Mouse (Mus musculus) layer of hippocampus, adult 2 months (tissue): ENCODE data around the gene Tln1. TPM values are rescaled to one million over a fixed set of nuclear protein-coding genes. Genes with fewer than 3 reads are reported as not detected.
"Not testable (repeated sequence)": the region's sequence is repeated elsewhere in the genome, so short reads cannot be mapped to it uniquely, and the experiment has no call there.

Experiments used
- DNase-seq, 2 experiments: peaks; one replicate each; pipeline ENCODE4 v3.0.0; 2022; ENCODE audit warnings: low spot score in 2 of 2
- H3K27ac ChIP-seq: fragments of 200-600 bp; 2 replicates; pipeline ENCODE4 v1.8.1; 2022
- H3K4me3 ChIP-seq: fragments of 200-600 bp; 2 replicates; pipeline ENCODE4 v1.8.1; 2022; ENCODE audit warnings: mild to moderate bottlenecking
- CTCF ChIP-seq: fragments of 200-600 bp; conservative IDR thresholded peaks from 2 replicates; pipeline ENCODE4 v1.8.1; 2022; ENCODE audit warnings: antibody characterized with exemption, mild to moderate bottlenecking, moderate library complexity
- total RNA-seq, 2 experiments: library from RNA; stranded (reverse); gene quantifications; 2 replicates each; pipeline ENCODE4 v1.2.3; 2021

Gene Tln1
- total RNA-seq, 2 experiments from 2014 or later: 36.4 to 42.9 TPM

DNA sequence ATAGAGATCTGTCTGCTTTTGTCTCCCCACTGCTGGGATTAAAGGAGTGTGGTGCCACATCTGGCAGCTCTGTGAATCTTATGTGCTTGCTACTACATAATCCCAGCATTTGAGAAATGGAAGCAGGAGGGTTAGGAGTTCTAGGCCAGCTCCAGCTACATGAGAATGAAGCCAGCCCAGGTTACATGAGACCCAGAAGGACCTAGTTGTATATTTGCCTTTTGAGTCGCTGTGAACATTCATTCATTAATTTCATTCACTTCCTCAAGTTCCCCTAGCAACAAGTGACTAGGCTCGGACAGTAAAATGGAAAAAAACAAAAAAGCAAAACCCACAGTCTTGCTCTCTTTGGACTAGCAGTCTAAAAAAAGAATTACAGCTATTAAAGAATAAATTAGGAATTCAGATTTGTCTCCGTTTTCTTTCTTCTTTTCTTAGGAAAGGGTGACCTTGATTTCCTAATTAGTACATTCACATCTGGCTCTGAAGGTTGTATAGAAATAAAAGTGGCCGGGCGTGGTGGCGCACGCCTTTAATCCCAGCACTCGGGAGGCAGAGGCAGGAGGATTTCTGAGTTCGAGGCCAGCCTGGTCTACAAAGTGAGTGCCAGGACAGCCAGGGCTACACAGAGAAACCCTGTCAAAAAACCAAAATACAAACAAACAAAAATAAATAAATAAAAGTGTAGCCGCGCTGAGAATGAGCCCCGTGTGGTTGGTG is 70.2 kb downstream of the Tln1 start:
- H3K4me3 ChIP-seq: peak overlapping the region; percentile 9
- H3K27ac ChIP-seq: peak overlapping the region; percentile 39; the same call in 1 of the 2 replicates
- TF ChIP-seq CTCF: no peak; the same call in 1 of the 2 replicates
- no peak for DNase-seq

DNA sequence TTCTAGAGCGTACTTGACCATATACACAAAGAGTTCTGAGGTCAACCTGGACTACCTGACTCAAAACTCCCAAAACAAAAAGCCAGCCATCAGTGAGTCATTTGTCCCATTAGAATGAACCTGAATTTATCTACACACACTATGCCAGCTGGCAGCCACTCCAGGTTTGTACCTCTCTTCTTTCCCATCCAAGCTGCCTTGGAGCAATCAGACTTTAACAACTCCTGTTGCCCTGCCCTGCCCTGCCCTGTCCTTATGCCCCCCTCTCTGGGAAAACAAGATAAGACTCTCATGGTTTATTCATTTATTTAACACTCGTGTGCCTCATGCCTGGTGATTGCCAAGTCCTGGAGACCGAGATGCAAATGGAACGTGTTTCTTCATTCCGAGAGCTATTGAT is 71.7 kb downstream of the Tln1 start:
- no peak for TF ChIP-seq CTCF
- Histone ChIP-seq H3K27ac (no peak overlapping the region), H3K4me3 (no peak overlapping the region)
- DNase-seq: no peak

DNA sequence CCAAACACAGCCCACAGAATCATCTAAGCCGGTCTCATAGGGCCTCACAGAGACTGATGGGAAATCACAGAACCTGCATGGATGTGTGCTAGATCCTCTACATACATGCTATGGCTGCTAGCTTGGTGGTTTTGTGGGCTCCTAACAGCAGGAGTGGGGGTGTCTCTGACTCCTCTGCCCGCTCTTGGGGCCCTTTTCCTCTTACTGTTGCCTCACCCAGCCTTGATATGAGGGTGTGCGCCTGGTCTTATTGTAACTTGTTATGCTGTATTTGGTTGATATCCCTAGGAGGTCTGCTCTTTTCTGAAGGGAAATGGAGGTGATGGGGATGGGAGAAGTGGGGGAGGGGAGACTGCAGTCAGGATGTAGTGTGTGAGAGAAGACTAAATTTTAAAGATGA is 72.9 kb downstream of the Tln1 start:
- Histone ChIP-seq H3K27ac (no peak overlapping the region), H3K4me3 (no peak overlapping the region)
- no peak for DNase-seq
- no peak for TF ChIP-seq CTCF

DNA sequence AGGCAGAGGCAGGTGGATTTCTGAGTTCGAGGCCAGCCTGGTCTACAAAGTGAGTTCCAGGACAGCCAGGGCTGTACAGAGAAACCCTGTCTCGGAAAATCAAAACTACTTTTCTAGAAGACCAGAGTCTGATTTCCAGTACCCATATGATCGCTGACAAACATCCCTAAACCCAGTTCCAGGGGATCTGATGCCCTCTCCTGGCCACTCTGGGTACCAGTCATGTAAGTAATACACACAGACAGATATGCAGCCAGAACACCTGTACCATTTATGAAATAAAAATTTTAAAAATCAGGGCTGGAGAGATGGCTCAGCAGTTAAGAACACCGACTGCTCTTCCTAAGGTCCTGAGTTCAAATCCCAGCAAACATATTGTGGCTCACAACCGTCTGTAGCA is 76.8 kb downstream of the Tln1 start:
- not testable (repeated sequence) for DNase-seq, H3K27ac ChIP-seq, H3K4me3 ChIP-seq
- peak; percentile 14; the same call in 1 of the 2 replicates for TF ChIP-seq CTCF

DNA sequence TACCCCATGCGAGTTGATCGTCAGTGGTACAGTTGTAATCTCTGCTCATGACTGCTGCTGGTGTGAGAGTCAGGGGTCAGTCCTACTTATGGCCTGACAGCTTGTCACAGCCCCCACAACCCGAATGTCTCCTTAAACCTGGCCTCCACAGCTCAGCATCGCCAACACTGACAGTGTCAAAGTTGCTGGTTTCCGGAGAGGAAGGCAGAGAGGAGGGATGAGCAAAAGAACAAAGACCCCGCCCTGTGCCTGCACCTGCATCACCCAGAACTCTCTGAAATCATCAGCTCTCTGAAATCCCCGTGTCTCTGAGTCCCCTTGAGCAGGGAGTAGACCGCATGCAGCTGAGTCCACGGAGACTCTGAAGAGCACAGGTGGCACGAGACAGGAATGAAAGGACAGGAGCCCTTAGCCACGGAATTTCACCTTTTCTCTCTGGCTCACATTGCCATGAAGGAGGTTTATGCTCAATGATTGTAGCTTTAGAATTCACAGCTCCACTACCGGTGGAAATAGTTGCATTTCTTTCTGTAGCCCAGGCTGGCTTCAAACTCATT is 78.9 kb downstream of the Tln1 start, which contains the start of gene Sit1:
Sit1 (minus strand) TSS at position 200 of the 557 bp plus-strand sequence.
- no peak for DNase-seq
- H3K4me3 ChIP-seq: no peak within 1 kb of the TSS
- TF ChIP-seq CTCF: no peak
- H3K27ac ChIP-seq: no peak within 1 kb of the TSS

DNA sequence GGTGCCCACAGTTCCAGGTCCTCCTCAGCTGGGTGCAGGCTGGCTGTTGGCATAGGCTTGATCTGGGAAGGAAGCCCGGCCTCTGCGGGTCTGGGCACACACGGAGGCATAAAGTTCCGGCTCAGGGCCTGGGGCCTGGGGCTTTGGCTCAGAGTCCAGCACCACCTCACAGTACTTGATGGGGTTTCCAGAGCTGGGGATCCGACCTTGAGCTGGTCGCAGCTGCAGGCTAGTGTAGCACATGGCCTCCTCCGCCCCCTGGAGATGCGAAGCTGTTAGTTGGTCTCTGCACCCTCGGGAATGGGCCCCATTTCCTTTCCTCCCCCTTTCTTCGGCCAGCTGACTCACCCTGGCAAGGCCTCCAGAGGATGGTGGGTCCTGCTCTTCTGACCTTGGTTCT is 79.9 kb downstream of the Tln1 start:
- Histone ChIP-seq H3K27ac (no peak overlapping the region), H3K4me3 (no peak overlapping the region)
- DNase-seq: no peak
- no peak for TF ChIP-seq CTCF

DNA sequence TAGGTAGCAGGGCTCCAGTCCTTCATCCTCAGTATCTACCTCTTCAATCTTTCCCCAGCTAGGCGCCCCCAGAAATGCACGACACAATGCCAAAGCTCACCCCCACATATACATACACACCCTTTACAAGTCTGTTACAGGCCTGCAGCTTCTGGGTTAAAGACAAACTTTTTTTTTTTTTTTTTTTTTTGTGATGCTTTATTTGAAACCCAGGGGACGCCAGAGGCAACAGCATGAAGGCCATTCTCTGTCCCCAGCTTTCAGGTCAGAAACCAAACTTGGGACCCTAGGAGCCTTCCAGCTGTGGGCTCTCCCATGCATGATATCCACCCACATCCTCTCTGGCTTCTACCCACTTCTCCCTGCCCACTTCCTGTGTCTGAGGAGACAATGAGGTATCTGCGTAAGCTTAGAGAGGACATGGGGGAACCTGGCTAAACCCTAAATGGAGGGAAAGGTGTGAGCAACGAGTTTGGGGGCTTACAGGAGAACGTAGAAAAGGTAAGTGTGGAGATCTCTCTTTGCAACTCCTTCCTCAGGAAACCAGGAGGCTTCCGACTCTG is 80.5 kb downstream of the Tln1 start:
- no peak for DNase-seq
- no peak for TF ChIP-seq CTCF
- Histone ChIP-seq H3K27ac (no peak overlapping the region), H3K4me3 (no peak overlapping the region)

Other genes starting within 250 kb of the Tln1 start
- 100 to 1,000 TPM; 117 to 120 TPM for gene Rusc2, start 180.7 kb downstream of the Tln1 start, total RNA-seq
- gene Fam166b, start 133.6 kb downstream of the Tln1 start, total RNA-seq: 1 to 10 TPM in 1 of 2 experiments, under 1 TPM in 1; 0.98 to 1.9 TPM
- 10 to 100 TPM; 79.9 to 86.0 TPM for gene Tesk1, start 120.8 kb downstream of the Tln1 start, total RNA-seq
- not detected for gene Cd72, start 108.1 kb downstream of the Tln1 start, total RNA-seq
- gene Sit1, start 79.0 kb downstream of the Tln1 start, total RNA-seq: not detected
- 10 to 100 TPM; 27.6 to 29.0 TPM for gene Ccdc107, start 69.8 kb downstream of the Tln1 start, total RNA-seq
- gene Arhgef39, start 63.0 kb downstream of the Tln1 start, total RNA-seq: 1 to 10 TPM in 1 of 2 experiments, under 1 TPM in 1; 0.64 to 1.0 TPM
- not detected for gene Car9, start 55.7 kb downstream of the Tln1 start, total RNA-seq
- 1 to 10 TPM; 5.4 to 6.1 TPM for gene Tpm2, start 38.9 kb downstream of the Tln1 start, total RNA-seq
- gene Creb3, start 359 bp downstream of the Tln1 start, total RNA-seq: 10 to 100 TPM; 70.3 to 75.1 TPM
- 10 to 100 TPM; 45.3 to 49.9 TPM for gene Rgp1, start 16.0 kb upstream of the Tln1 start, total RNA-seq
- 10 to 100 TPM; 61.0 to 64.4 TPM for gene Gba2, start 16.2 kb upstream of the Tln1 start, total RNA-seq
- not detected for gene Msmp, start 21.8 kb upstream of the Tln1 start, total RNA-seq
- gene Npr2, start 69.2 kb upstream of the Tln1 start, total RNA-seq: 10 to 100 TPM; 57.4 to 59.3 TPM
- gene Spag8, start 90.9 kb upstream of the Tln1 start, total RNA-seq: 1 to 10 TPM; 2.0 to 2.5 TPM
- gene Hint2, start 93.8 kb upstream of the Tln1 start, total RNA-seq: 10 to 100 TPM; 31.4 to 32.9 TPM
- 10 to 100 TPM; 74.8 to 75.5 TPM for gene Tmem8b, start 106.3 kb upstream of the Tln1 start, total RNA-seq
- gene Fam221b, start 106.5 kb upstream of the Tln1 start, total RNA-seq: 1 to 10 TPM; 1.4 to 1.5 TPM
- gene Olfr70, start 138.1 kb upstream of the Tln1 start, total RNA-seq: not detected
- not detected for gene Olfr71, start 147.6 kb upstream of the Tln1 start, total RNA-seq
- gene Hrct1, start 164.5 kb upstream of the Tln1 start, total RNA-seq: 1 to 10 TPM in 1 of 2 experiments, under 1 TPM in 1; 0.39 to 1.2 TPM
- gene Spaar, start 167.3 kb upstream of the Tln1 start, total RNA-seq: under 1 TPM; 0.97 to 0.98 TPM
- not detected for gene Olfr159, start 208.3 kb upstream of the Tln1 start, total RNA-seq